Mouse (Mus musculus): ENCODE data around the gene Gm26992. TPM values are rescaled to one million over a fixed set of nuclear protein-coding genes. Genes with fewer than 3 reads are reported as not detected.

Gm26992 gene
- polyA plus RNA-seq (2014; fragmentation: Illumina TruSeq; extraction: RNeasy Lipid Tissue Mini Kit (QIAGEN cat#74804); ENCODE audit: low read depth, low replicate concordance) = not detected

GRCm38 (mm10) chrX:103421710-103422109, at the start of gene Gm26992:
Gene Gm26992 (plus strand): TSS chrX:103422010.

GRCm38 (mm10) chrX:103414167-103414566, 7.6 kb upstream of the Gm26992 start, which contains the start of gene Tsx:
Gene Tsx (plus strand): TSS chrX:103414467.

Other genes starting within 250 kb of the Gm26992 start
- not detected for gene Nap1l2, start 235.4 kb upstream of the Gm26992 start, polyA plus RNA-seq (2014; fragmentation: Illumina TruSeq; extraction: RNeasy Lipid Tissue Mini Kit (QIAGEN cat#74804); ENCODE audit: low read depth, low replicate concordance)
- 1.4 TPM for gene Cdx4, start 100.6 kb upstream of the Gm26992 start, polyA plus RNA-seq (2014; fragmentation: Illumina TruSeq; extraction: RNeasy Lipid Tissue Mini Kit (QIAGEN cat#74804); ENCODE audit: low read depth, low replicate concordance)
- gene Chic1, start 65.5 kb upstream of the Gm26992 start, polyA plus RNA-seq (2014; fragmentation: Illumina TruSeq; extraction: RNeasy Lipid Tissue Mini Kit (QIAGEN cat#74804); ENCODE audit: low read depth, low replicate concordance) = 14.8 TPM
- not detected for gene Tsx, start 7.5 kb upstream of the Gm26992 start, polyA plus RNA-seq (2014; fragmentation: Illumina TruSeq; extraction: RNeasy Lipid Tissue Mini Kit (QIAGEN cat#74804); ENCODE audit: low read depth, low replicate concordance)
- not detected for gene Zcchc13, start 208.6 kb downstream of the Gm26992 start, polyA plus RNA-seq (2014; fragmentation: Illumina TruSeq; extraction: RNeasy Lipid Tissue Mini Kit (QIAGEN cat#74804); ENCODE audit: low read depth, low replicate concordance)

Measured in liver, adult 10 weeks (tissue).